In genomic region chr2:92331410-92331809, GRCm38 (mm10) we compare ENCODE assay signal across 9 mouse cellular contexts. TPM values are rescaled to one million over a fixed set of nuclear protein-coding genes. Genes with fewer than 3 reads are reported as not detected.
A peak's percentile ranks its signal among the peaks of the same experiment; 100 is the strongest.
DNase-seq lines count a peak whose midpoint lies in the region; ATAC-seq and TF ChIP-seq lines count a peak whose summit lies in the region.
"Had no signal": no experiment of that assay in that cellular context is flagged by ENCODE, and none has a peak within 500 bp of the region (broad histone marks: within the 10 kb centered on the region; RNA-seq: fewer than 3 reads in every experiment).

No protein-coding gene starts in this region.

- no peak overlapping the region for H3K27ac ChIP-seq in forebrain, embryonic 14.5 days (ENCODE audit: low read depth, low read length)
- H3K27ac ChIP-seq in forebrain, embryonic 10.5 days: no peak overlapping the region
- no peak overlapping the region for H3K27ac ChIP-seq in lung, embryonic 14.5 days (ENCODE audit: low read depth)
- H3K27ac ChIP-seq: limb, embryonic 13.5 days had no signal

- 75% methylated on average over 2 of the region's 2 CpGs for WGBS in forebrain, embryonic 14.5 days
- WGBS in forebrain, embryonic 10.5 days: 81% methylated on average over 2 of the region's 2 CpGs
- WGBS in lung, embryonic 14.5 days: 89% methylated on average over 2 of the region's 2 CpGs
- 80% methylated on average over 2 of the region's 2 CpGs for WGBS in lung, adult 2 months

- H3K9ac ChIP-seq in forebrain, embryonic 14.5 days (ENCODE audit: low read length): no peak overlapping the region
- H3K9ac ChIP-seq in lung, embryonic 14.5 days: no peak overlapping the region
- H3K9ac ChIP-seq: limb, embryonic 13.5 days had no signal

- TF ChIP-seq POLR2A in lung, adult 2 months (IDR thresholded peaks at IDR 0.05; ENCODE audit: borderline replicate concordance, extremely low read depth, low read depth, low read length): no peak

- H3K4me3 ChIP-seq in forebrain, embryonic 14.5 days (ENCODE audit: low read depth, low read length): no peak overlapping the region
- no peak overlapping the region for H3K4me3 ChIP-seq in forebrain, embryonic 10.5 days
- no peak overlapping the region for H3K4me3 ChIP-seq in lung, embryonic 14.5 days (ENCODE audit: low read depth, low read length)
- no peak overlapping the region for H3K4me3 ChIP-seq in lung, adult 2 months (replicated peaks; ENCODE audit: extremely low read depth, low read depth, low read length)
- H3K4me3 ChIP-seq: limb, embryonic 13.5 days had no signal

- H3K4me2 ChIP-seq in forebrain, embryonic 14.5 days (ENCODE audit: low read length): no peak overlapping the region
- H3K4me2 ChIP-seq in lung, embryonic 14.5 days: no peak overlapping the region
- H3K4me2 ChIP-seq: limb, embryonic 13.5 days had no signal

- H3K36me3 ChIP-seq in forebrain, embryonic 14.5 days (ENCODE audit: control insufficient read depth, insufficient read depth, low read length): peaks cover 67% of the 10 kb centered on the region
- H3K36me3 ChIP-seq in forebrain, embryonic 10.5 days (replicated peaks): peaks cover 97% of the 10 kb centered on the region
- H3K36me3 ChIP-seq in lung, embryonic 14.5 days (ENCODE audit: insufficient read depth): peaks cover 85% of the 10 kb centered on the region

- H3K9me3 ChIP-seq in forebrain, embryonic 14.5 days (replicated peaks; ENCODE audit: control insufficient read depth, low read length): no peaks in the 10 kb centered on the region
- H3K9me3 ChIP-seq in forebrain, embryonic 10.5 days: no peaks in the 10 kb centered on the region
- H3K9me3 ChIP-seq in lung, embryonic 14.5 days (ENCODE audit: low read depth, low read length): no peaks in the 10 kb centered on the region
- H3K9me3 ChIP-seq: limb, embryonic 13.5 days had no signal

- peak; percentile 68 for DNase-seq in forebrain, embryonic 14.5 days (ENCODE audit: low spot score)
- no peak for DNase-seq in forebrain, embryonic 10.5 days (ENCODE audit: extremely low spot score, low spot score)
- peak; percentile 44 for DNase-seq in lung, embryonic 14.5 days
- no peak for DNase-seq in lung, adult 2 months
- peak; percentile 66 for DNase-seq in MN1 (ENCODE audit: low spot score)
- DNase-seq in forelimb bud, embryonic 11.5 days (ENCODE audit: low read depth, low spot score): peak; percentile 17
- no peak for DNase-seq in layer of hippocampus, postnatal 25 days (ENCODE audit: extremely low spot score in 1 of 2, low spot score in 1 of 2)
- no peak for DNase-seq in layer of hippocampus, adult 9-10 months (ENCODE audit: low spot score)

- TF ChIP-seq CTCF in lung, embryonic 14.5 days (IDR thresholded peaks at IDR 0.05; ENCODE audit: low read depth): no peak; the same call in 1 of the 2 replicates
- TF ChIP-seq CTCF in lung, adult 2 months (IDR thresholded peaks at IDR 0.05; ENCODE audit: insufficient read depth, low read length): no peak

- H3K27me3 ChIP-seq in forebrain, embryonic 14.5 days (replicated peaks; ENCODE audit: control insufficient read depth, insufficient read depth, low read length): no peaks in the 10 kb centered on the region
- H3K27me3 ChIP-seq in forebrain, embryonic 10.5 days (ENCODE audit: poor library complexity, severe bottlenecking): no peaks in the 10 kb centered on the region
- no peaks in the 10 kb centered on the region for H3K27me3 ChIP-seq in lung, embryonic 14.5 days (ENCODE audit: insufficient read depth, low read length)
- H3K27me3 ChIP-seq: limb, embryonic 13.5 days had no signal

- ATAC-seq in forebrain, embryonic 14.5 days: no peak
- no peak for ATAC-seq in lung, embryonic 14.5 days (ENCODE audit: insufficient read depth)

- no peaks in the 10 kb centered on the region for H3K4me1 ChIP-seq in forebrain, embryonic 14.5 days (ENCODE audit: control insufficient read depth, insufficient read depth, low read length)
- no peaks in the 10 kb centered on the region for H3K4me1 ChIP-seq in forebrain, embryonic 10.5 days
- H3K4me1 ChIP-seq in lung, embryonic 14.5 days (ENCODE audit: insufficient read depth): no peaks in the 10 kb centered on the region
- H3K4me1 ChIP-seq in lung, adult 2 months (ENCODE audit: control insufficient read depth, insufficient read depth, low read length): no peaks in the 10 kb centered on the region
- H3K4me1 ChIP-seq: limb, embryonic 13.5 days had no signal

RNA-seq across cellular contexts. Expression of gene Pex16, which starts 43.1 kb away (rescaled TPM):
- 37.1 and 37.9 TPM in 2 replicates for polyA plus RNA-seq in forebrain, embryonic 14.5 days (2014; fragmentation: Nextera tagmentation; extraction: Ambion mirVana)
- polyA plus RNA-seq in forebrain, embryonic 10.5 days (2016; fragmentation: Nextera tagmentation; extraction: Ambion mirVana): 23.8 and 24.6 TPM in 2 replicates
- polyA plus RNA-seq in lung, embryonic 14.5 days (2014; fragmentation: Nextera tagmentation; extraction: Ambion mirVana): 16.6 and 19.8 TPM in 2 replicates
- polyA plus RNA-seq in lung, adult 2 months (2012; rRNA removed): 42.8 and 47.4 TPM in 2 replicates
- 10 to 100 TPM; 31.7 to 35.5 TPM for total RNA-seq in layer of hippocampus, postnatal 25 days (2021)

RNA-seq across cellular contexts. Expression of gene Large2, which starts 43.3 kb away (rescaled TPM):
- polyA plus RNA-seq in forebrain, embryonic 14.5 days (2014; fragmentation: Nextera tagmentation; extraction: Ambion mirVana): 0.99 and 1.5 TPM in 2 replicates
- polyA plus RNA-seq in forebrain, embryonic 10.5 days (2016; fragmentation: Nextera tagmentation; extraction: Ambion mirVana): 31.9 and 33.5 TPM in 2 replicates
- polyA plus RNA-seq in lung, embryonic 14.5 days (2014; fragmentation: Nextera tagmentation; extraction: Ambion mirVana): 15.3 and 16.6 TPM in 2 replicates
- 15.9 and 18.5 TPM in 2 replicates for polyA plus RNA-seq in lung, adult 2 months (2012; rRNA removed)
- total RNA-seq in layer of hippocampus, postnatal 25 days (2021): under 1 TPM; 0.34 to 0.96 TPM

RNA-seq across cellular contexts. Expression of gene 1700029I15Rik, which starts 50.9 kb away (rescaled TPM):
- 3.2 and 3.7 TPM in 2 replicates for polyA plus RNA-seq in forebrain, embryonic 14.5 days (2014; fragmentation: Nextera tagmentation; extraction: Ambion mirVana)
- polyA plus RNA-seq in forebrain, embryonic 10.5 days (2016; fragmentation: Nextera tagmentation; extraction: Ambion mirVana): 3.9 and 4.4 TPM in 2 replicates
- 1.1 and 1.2 TPM in 2 replicates for polyA plus RNA-seq in lung, embryonic 14.5 days (2014; fragmentation: Nextera tagmentation; extraction: Ambion mirVana)
- 3.2 and 3.3 TPM in 2 replicates for polyA plus RNA-seq in lung, adult 2 months (2012; rRNA removed)
- 1 to 10 TPM; 3.6 to 4.7 TPM for total RNA-seq in layer of hippocampus, postnatal 25 days (2021)

Comparison
In these comparisons a context has a peak if more than half of its experiments do, and no peak if none do; other contexts are left out.
1. DNase-seq: peak in forebrain, embryonic 14.5 days (single experiment), lung, embryonic 14.5 days (single experiment), MN1 (single experiment) and forelimb bud, embryonic 11.5 days (single experiment); none in forebrain, embryonic 10.5 days (single experiment), lung, adult 2 months (single experiment), layer of hippocampus, postnatal 25 days (0 of 2) and layer of hippocampus, adult 9-10 months (single experiment).